Mouse (Mus musculus) heart, adult 2 months (tissue): ENCODE measurements at regions not wholly inside any gene's neighbourhood (a gene's known extent, or its start where the extent isn't known, plus 50 kb on each side); places are given as distances from the start of the nearest gene placed in this dataset.

Source experiments
- CTCF ChIP-seq: fragments of 200-600 bp; IDR thresholded peaks from 2 replicates; pipeline ENCODE4 v1.8.1; 2022; ENCODE audit warnings: antibody characterized with exemption, mild to moderate bottlenecking, moderate library complexity
- EP300 ChIP-seq: fragments of 200-500 bp; IDR thresholded peaks from 2 replicates; pipeline ENCODE4 v1.6.1; 2011; ENCODE audit warnings: low read depth, low read length, control low read depth; ENCODE audit not compliant: insufficient read depth
- POLR2A ChIP-seq: fragments of 200-500 bp; IDR thresholded peaks from 2 replicates; pipeline ENCODE4 v1.6.1; 2011; ENCODE audit warnings: mild to moderate bottlenecking, low read depth, low read length, control low read depth; ENCODE audit not compliant: insufficient read depth

DNA sequence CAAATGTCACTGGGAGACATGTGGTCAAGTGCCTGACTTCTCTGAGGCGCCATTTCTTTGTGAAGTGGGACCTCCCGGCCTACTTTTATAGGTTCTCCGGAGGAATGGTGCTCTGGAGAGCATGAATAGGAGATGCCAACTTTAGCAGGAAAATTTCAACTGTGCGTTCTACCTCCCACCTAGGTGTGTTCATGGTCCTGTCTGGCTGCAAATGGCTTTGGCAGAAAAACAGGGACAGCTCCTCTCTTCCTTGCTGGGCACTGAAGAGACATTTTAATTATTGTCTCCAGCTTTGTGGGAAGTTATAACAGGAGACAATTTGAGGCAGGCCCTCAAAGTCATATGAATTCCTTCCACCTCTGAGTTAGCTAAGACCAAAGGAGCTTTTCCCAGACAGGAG is 190.6 kb upstream of the Sfrp2 start:
- TF ChIP-seq CTCF (no peak), POLR2A (no peak), EP300 (no peak)
